Comparison of ENCODE assay signal across 8 mouse cellular contexts in genomic region chr6:85068322-85069022, GRCm38 (mm10). TPM values are rescaled to one million over a fixed set of nuclear protein-coding genes. Genes with fewer than 3 reads are reported as not detected.
A peak's percentile ranks its signal among the peaks of the same experiment; 100 is the strongest.
DNase-seq lines count a peak whose midpoint lies in the region; ATAC-seq and TF ChIP-seq lines count a peak whose summit lies in the region.

No protein-coding gene starts in this region.

- peak overlapping the region; percentile 88 for H3K27ac ChIP-seq in forebrain, postnatal 0 days (ENCODE audit: low read depth, low read length)
- H3K27ac ChIP-seq in intestine, embryonic 15.5 days: peak overlapping the region; percentile 87; the same call in 1 of the 2 replicates
- H3K27ac ChIP-seq in limb, embryonic 15.5 days: peak overlapping the region; percentile 93
- H3K27ac ChIP-seq in midbrain, embryonic 14.5 days (replicated peaks; ENCODE audit: low read depth, low read length): peak overlapping the region; percentile 90

- no peaks in the 10 kb centered on the region for H3K36me3 ChIP-seq in forebrain, postnatal 0 days (ENCODE audit: insufficient read depth)
- H3K36me3 ChIP-seq in intestine, embryonic 15.5 days: no peaks in the 10 kb centered on the region
- H3K36me3 ChIP-seq in limb, embryonic 15.5 days: no peaks in the 10 kb centered on the region
- H3K36me3 ChIP-seq in midbrain, embryonic 14.5 days (ENCODE audit: control insufficient read depth, insufficient read depth, low read length): no peaks in the 10 kb centered on the region

- peak overlapping the region; percentile 97 for H3K4me3 ChIP-seq in forebrain, postnatal 0 days (ENCODE audit: low read depth, low read length)
- peak overlapping the region; percentile 88 for H3K4me3 ChIP-seq in intestine, embryonic 15.5 days (replicated peaks)
- H3K4me3 ChIP-seq in limb, embryonic 15.5 days: peak overlapping the region; percentile 99
- peak overlapping the region; percentile 89 for H3K4me3 ChIP-seq in midbrain, embryonic 14.5 days (replicated peaks; ENCODE audit: low read depth, low read length)

- WGBS in forebrain, postnatal 0 days: 2% methylated on average over 17 of the region's 17 CpGs
- WGBS in intestine, embryonic 15.5 days: 3% methylated on average over 17 of the region's 17 CpGs
- 3% methylated on average over 17 of the region's 17 CpGs for WGBS in limb, embryonic 15.5 days
- 4% methylated on average over 17 of the region's 17 CpGs for WGBS in midbrain, embryonic 14.5 days

- peaks cover 15% of the 10 kb centered on the region; the same call in 1 of the 2 replicates for H3K4me1 ChIP-seq in forebrain, postnatal 0 days (ENCODE audit: insufficient read depth)
- peaks cover 8% of the 10 kb centered on the region for H3K4me1 ChIP-seq in intestine, embryonic 15.5 days (replicated peaks)
- H3K4me1 ChIP-seq in limb, embryonic 15.5 days: peaks cover 13% of the 10 kb centered on the region
- peaks cover 18% of the 10 kb centered on the region for H3K4me1 ChIP-seq in midbrain, embryonic 14.5 days (ENCODE audit: control insufficient read depth, insufficient read depth, low read length)

- no peaks in the 10 kb centered on the region for H3K27me3 ChIP-seq in forebrain, postnatal 0 days (ENCODE audit: insufficient read depth, low read length)
- H3K27me3 ChIP-seq in intestine, embryonic 15.5 days (replicated peaks): no peaks in the 10 kb centered on the region
- no peaks in the 10 kb centered on the region for H3K27me3 ChIP-seq in limb, embryonic 15.5 days
- H3K27me3 ChIP-seq in midbrain, embryonic 14.5 days (ENCODE audit: control insufficient read depth, insufficient read depth, low read length): no peaks in the 10 kb centered on the region

- peak; percentile 29; the same call in 1 of the 2 replicates for TF ChIP-seq CTCF in forebrain, postnatal 0 days (IDR thresholded peaks at IDR 0.05; ENCODE audit: low read depth)

- H3K9me3 ChIP-seq in forebrain, postnatal 0 days (ENCODE audit: low read length): no peaks in the 10 kb centered on the region
- H3K9me3 ChIP-seq in intestine, embryonic 15.5 days: no peaks in the 10 kb centered on the region
- H3K9me3 ChIP-seq in limb, embryonic 15.5 days: no peaks in the 10 kb centered on the region
- no peaks in the 10 kb centered on the region for H3K9me3 ChIP-seq in midbrain, embryonic 14.5 days (ENCODE audit: control insufficient read depth, low read length)

- peak; percentile 34 for ATAC-seq in activated CD4-positive, CD25-positive, alpha-beta regulatory T cell, adult 4 months
- peak; percentile 57 for ATAC-seq in forebrain, postnatal 0 days
- ATAC-seq in intestine, embryonic 15.5 days: peak; percentile 68
- no peak for ATAC-seq in limb, embryonic 15.5 days (ENCODE audit: insufficient number of reproducible peaks, low FRiP score, low TSS enrichment, low read depth)
- peak; percentile 33 for ATAC-seq in midbrain, embryonic 14.5 days (ENCODE audit: low FRiP score, low TSS enrichment)

- peak overlapping the region; percentile 96 for H3K9ac ChIP-seq in forebrain, postnatal 0 days
- H3K9ac ChIP-seq in intestine, embryonic 15.5 days: peak overlapping the region; percentile 80
- H3K9ac ChIP-seq in limb, embryonic 15.5 days: peak overlapping the region; percentile 79
- H3K9ac ChIP-seq in midbrain, embryonic 14.5 days (replicated peaks; ENCODE audit: low read length): peak overlapping the region; percentile 93

- DNase-seq in ovary, postnatal 10 days (ENCODE audit: low spot score): peak; percentile 9
- DNase-seq in ovary, postnatal 36 days (ENCODE audit: low spot score): no peak
- DNase-seq in forebrain, postnatal 0 days: peak; percentile 57
- DNase-seq in midbrain, embryonic 14.5 days: peak; percentile 65
- DNase-seq in spleen, postnatal 10 days (ENCODE audit: low spot score in 2 of 2): no peak

- peak overlapping the region; percentile 61 for H3K4me2 ChIP-seq in forebrain, postnatal 0 days (ENCODE audit: low read depth)
- peak overlapping the region; percentile 88 for H3K4me2 ChIP-seq in intestine, embryonic 15.5 days (replicated peaks)
- H3K4me2 ChIP-seq in limb, embryonic 15.5 days: peak overlapping the region; percentile 71
- peak overlapping the region; percentile 60 for H3K4me2 ChIP-seq in midbrain, embryonic 14.5 days (ENCODE audit: low read length)

RNA-seq across cellular contexts. Expression of gene Exoc6b, which starts 0.8 kb away (rescaled TPM):
- 10 to 100 TPM; 10.8 to 16.1 TPM for polyA plus RNA-seq in activated CD4-positive, CD25-positive, alpha-beta regulatory T cell, adult 4 months (2017; shearing (Covaris generic))
- total RNA-seq in forebrain, postnatal 0 days (2014; rRNA removed): 38.2 and 46.2 TPM in 2 replicates
- 29.3 and 37.7 TPM in 2 replicates for polyA plus RNA-seq in forebrain, postnatal 0 days (2015; fragmentation: Nextera tagmentation; extraction: Ambion mirVana)
- 19.5 and 21.3 TPM in 2 replicates for polyA plus RNA-seq in intestine, embryonic 15.5 days (2015; fragmentation: Nextera tagmentation; extraction: Ambion mirVana)
- polyA plus RNA-seq in limb, embryonic 15.5 days (2015; fragmentation: Nextera tagmentation; extraction: Ambion mirVana): 34.8 and 35.7 TPM in 2 replicates
- polyA plus RNA-seq in midbrain, embryonic 14.5 days (2014; fragmentation: Nextera tagmentation; extraction: Ambion mirVana): 54.5 and 64.9 TPM in 2 replicates

Comparison
In these comparisons a context has a peak if more than half of its experiments do, and no peak if none do; other contexts are left out.
1. DNase-seq: peak in ovary, postnatal 10 days (single experiment), forebrain, postnatal 0 days (single experiment) and midbrain, embryonic 14.5 days (single experiment); none in ovary, postnatal 36 days (single experiment) and spleen, postnatal 10 days (0 of 2).
2. Peak in every context shown above with its lines, with median percentiles within 50 percentile points of each other: H3K27ac ChIP-seq, H3K4me2 ChIP-seq, H3K4me3 ChIP-seq and H3K9ac ChIP-seq.